Comparison of ENCODE assay signal across 9 mouse cellular contexts in genomic region chr1:133716464-133716863, GRCm38 (mm10). TPM values are rescaled to one million over a fixed set of nuclear protein-coding genes. Genes with fewer than 3 reads are reported as not detected.
DNase-seq lines count a peak whose midpoint lies in the region; ATAC-seq and TF ChIP-seq lines count a peak whose summit lies in the region.
"Had no signal": no experiment of that assay in that cellular context is flagged by ENCODE, and none has a peak within 500 bp of the region (broad histone marks: within the 10 kb centered on the region; RNA-seq: fewer than 3 reads in every experiment).

No protein-coding gene starts in this region.

- DNase-seq in midbrain, postnatal 0 days (ENCODE audit: low spot score), result no peak
- no peak for DNase-seq in Patski (ENCODE audit: low read depth, low spot score)
- DNase-seq in spleen, adult 18-20 months, result peak; percentile 62 to 79
- DNase-seq in right cerebral cortex, adult 2 months (ENCODE audit: low spot score in 2 of 2), result no peak

- TF ChIP-seq CTCF in midbrain, postnatal 0 days (IDR thresholded peaks at IDR 0.05), result peak; percentile 58
- TF ChIP-seq CTCF in Patski (IDR thresholded peaks at IDR 0.05), result peak; percentile 87
- 0 out of 2 replicates have a peak, but pooled peaks have one; percentile 15 for TF ChIP-seq CTCF in embryonic fibroblast, embryonic 13.5 days (IDR thresholded peaks at IDR 0.05; ENCODE audit: borderline replicate concordance, insufficient read depth, low read length)

- in situ Hi-C loops in Patski (cut with MboI; ENCODE audit: low pct_unique_long_range_greater_than_20kb), result loop anchor here (5.0 kb wide), 1 partner anchor 334 kb away; no protein-coding TSS in a partner anchor

- no peak overlapping the region for H3K9ac ChIP-seq in midbrain, postnatal 0 days (replicated peaks; ENCODE audit: low read length, poor library complexity, severe bottlenecking)
- no peak overlapping the region for H3K9ac ChIP-seq in midbrain, embryonic 13.5 days (replicated peaks)
- no peak overlapping the region for H3K9ac ChIP-seq in liver, embryonic 12.5 days
- H3K9ac ChIP-seq in forebrain, embryonic 15.5 days (replicated peaks), result no peak overlapping the region

- H3K27ac ChIP-seq in midbrain, postnatal 0 days (ENCODE audit: low read depth, low read length), result no peak overlapping the region
- no peak overlapping the region for H3K27ac ChIP-seq in midbrain, embryonic 13.5 days
- no peak overlapping the region for H3K27ac ChIP-seq in embryonic fibroblast, embryonic 13.5 days (ENCODE audit: insufficient read depth, low read length)
- H3K27ac ChIP-seq in liver, embryonic 12.5 days, result no peak overlapping the region
- H3K27ac ChIP-seq in forebrain, embryonic 15.5 days (replicated peaks), result no peak overlapping the region

- no peak overlapping the region for H3K4me3 ChIP-seq in midbrain, postnatal 0 days (ENCODE audit: low read depth, low read length)
- H3K4me3 ChIP-seq in midbrain, embryonic 13.5 days (replicated peaks), result no peak overlapping the region
- no peak overlapping the region for H3K4me3 ChIP-seq in embryonic fibroblast, embryonic 13.5 days (ENCODE audit: insufficient read depth, low read length)
- H3K4me3 ChIP-seq in liver, embryonic 12.5 days, result no peak overlapping the region
- no peak overlapping the region for H3K4me3 ChIP-seq in forebrain, embryonic 15.5 days
- H3K4me3 ChIP-seq: megakaryocyte, embryonic 14.5 days had no signal

- no peaks in the 10 kb centered on the region for H3K9me3 ChIP-seq in midbrain, postnatal 0 days (ENCODE audit: low read length)
- H3K9me3 ChIP-seq in midbrain, embryonic 13.5 days, result no peaks in the 10 kb centered on the region
- no peaks in the 10 kb centered on the region for H3K9me3 ChIP-seq in liver, embryonic 12.5 days (replicated peaks)
- H3K9me3 ChIP-seq in forebrain, embryonic 15.5 days, result no peaks in the 10 kb centered on the region
- H3K9me3 ChIP-seq: megakaryocyte, embryonic 14.5 days had no signal

- H3K4me2 ChIP-seq in midbrain, postnatal 0 days (ENCODE audit: low read depth, low read length, poor library complexity, severe bottlenecking), result no peak overlapping the region
- no peak overlapping the region for H3K4me2 ChIP-seq in midbrain, embryonic 13.5 days (replicated peaks)
- no peak overlapping the region for H3K4me2 ChIP-seq in liver, embryonic 12.5 days
- H3K4me2 ChIP-seq in forebrain, embryonic 15.5 days (replicated peaks), result no peak overlapping the region

- 0 out of 2 replicates have a peak, but pooled peaks cover 10% of the 10 kb centered on the region for H3K36me3 ChIP-seq in midbrain, postnatal 0 days (ENCODE audit: insufficient read depth, low read length)
- peaks cover 37% of the 10 kb centered on the region for H3K36me3 ChIP-seq in midbrain, embryonic 13.5 days
- peaks cover 99% of the 10 kb centered on the region for H3K36me3 ChIP-seq in liver, embryonic 12.5 days
- H3K36me3 ChIP-seq in forebrain, embryonic 15.5 days, result peaks cover 9% of the 10 kb centered on the region; the same call in 1 of the 2 replicates

- 25% methylated on average over 7 of the region's 7 CpGs for WGBS in midbrain, postnatal 0 days
- WGBS in midbrain, embryonic 13.5 days, result 26% methylated on average over 7 of the region's 7 CpGs
- WGBS in liver, embryonic 12.5 days (ENCODE audit: insufficient replicate concordance), result 19% methylated on average over 7 of the region's 7 CpGs
- 30% methylated on average over 7 of the region's 7 CpGs for WGBS in forebrain, embryonic 15.5 days

- no peak for ATAC-seq in midbrain, postnatal 0 days (ENCODE audit: low FRiP score)
- ATAC-seq in midbrain, embryonic 13.5 days, result no peak
- no peak for ATAC-seq in Patski
- ATAC-seq in liver, embryonic 12.5 days, result 0 out of 2 replicates have a peak, but pooled peaks have one; percentile 20
- no peak for ATAC-seq in forebrain, embryonic 15.5 days (replicated peaks)

- no peak for TF ChIP-seq POLR2A in embryonic fibroblast, embryonic 13.5 days (IDR thresholded peaks at IDR 0.05; ENCODE audit: low read depth, low read length)

- H3K27me3 ChIP-seq in midbrain, postnatal 0 days (ENCODE audit: insufficient read depth, low read length), result no peaks in the 10 kb centered on the region
- no peaks in the 10 kb centered on the region for H3K27me3 ChIP-seq in midbrain, embryonic 13.5 days
- no peaks in the 10 kb centered on the region for H3K27me3 ChIP-seq in Patski
- H3K27me3 ChIP-seq in liver, embryonic 12.5 days (replicated peaks), result no peaks in the 10 kb centered on the region
- no peaks in the 10 kb centered on the region for H3K27me3 ChIP-seq in forebrain, embryonic 15.5 days
- H3K27me3 ChIP-seq: megakaryocyte, embryonic 14.5 days had no signal

- POLR2A ChIA-PET in Patski (lab: Charles Lee), result interaction anchor here (1.0 kb wide), 1 partner anchor 21 kb away, joined by 3 read pairs; no protein-coding TSS in a partner anchor

- CTCF ChIA-PET in Patski (lab: Charles Lee), result interaction anchor here (1.2 to 3.4 kb wide), 5 partner anchors 10 to 106 kb away, joined by 3 to 8 read pairs (median 3); partner anchors contain the start of gene Snrpe

- H3K4me1 ChIP-seq in midbrain, postnatal 0 days (ENCODE audit: insufficient read depth, low read length), result 0 out of 2 replicates have a peak, but pooled peaks cover 3% of the 10 kb centered on the region
- peaks cover 13% of the 10 kb centered on the region; the same call in 1 of the 2 replicates for H3K4me1 ChIP-seq in midbrain, embryonic 13.5 days (replicated peaks)
- H3K4me1 ChIP-seq in embryonic fibroblast, embryonic 13.5 days (ENCODE audit: control insufficient read depth, insufficient read depth, low read length), result 0 out of 2 replicates have a peak, but pooled peaks cover 2% of the 10 kb centered on the region
- H3K4me1 ChIP-seq in liver, embryonic 12.5 days, result peaks cover 8% of the 10 kb centered on the region; the same call in 1 of the 2 replicates
- 0 out of 2 replicates have a peak, but pooled peaks cover 8% of the 10 kb centered on the region for H3K4me1 ChIP-seq in forebrain, embryonic 15.5 days

RNA-seq across cellular contexts. Expression of gene Lax1, which starts 26.6 kb away (rescaled TPM):
- 0.09 TPM in 1 of 2 replicates, not detected in the other for total RNA-seq in midbrain, postnatal 0 days (2014; rRNA removed)
- 0.09 TPM in 1 of 2 replicates, not detected in the other for polyA plus RNA-seq in midbrain, postnatal 0 days (2015; fragmentation: Nextera tagmentation; extraction: Ambion mirVana)
- polyA plus RNA-seq in midbrain, embryonic 13.5 days (2015; fragmentation: Nextera tagmentation; extraction: Ambion mirVana), result 0.07 TPM in 1 of 2 replicates, not detected in the other
- 1.8 TPM for polyA plus RNA-seq in Patski (2021)
- polyA plus RNA-seq in embryonic fibroblast, embryonic 13.5 days (2011; ENCODE audit: insufficient read length, low read depth, missing spikeins), result 0.61 TPM in 1 of 2 replicates, not detected in the other
- 0.61 TPM in 2 replicates for polyA plus RNA-seq in liver, embryonic 12.5 days (2016; fragmentation: Nextera tagmentation; extraction: Ambion mirVana)
- not detected in 2 replicates for polyA plus RNA-seq in forebrain, embryonic 15.5 days (2015; fragmentation: Nextera tagmentation; extraction: Ambion mirVana)

RNA-seq across cellular contexts. Expression of gene Gm38394, which starts 55.3 kb away (rescaled TPM):
- 6.0 and 7.6 TPM in 2 replicates for total RNA-seq in midbrain, postnatal 0 days (2014; rRNA removed)
- 1.3 and 1.6 TPM in 2 replicates for polyA plus RNA-seq in midbrain, postnatal 0 days (2015; fragmentation: Nextera tagmentation; extraction: Ambion mirVana)
- 3.5 TPM in 2 replicates for polyA plus RNA-seq in midbrain, embryonic 13.5 days (2015; fragmentation: Nextera tagmentation; extraction: Ambion mirVana)
- polyA plus RNA-seq in Patski (2021), result 12.3 TPM
- 44.7 and 45.7 TPM in 2 replicates for polyA plus RNA-seq in embryonic fibroblast, embryonic 13.5 days (2011; ENCODE audit: insufficient read length, low read depth, missing spikeins)
- polyA plus RNA-seq in liver, embryonic 12.5 days (2016; fragmentation: Nextera tagmentation; extraction: Ambion mirVana), result 2.0 and 2.2 TPM in 2 replicates
- polyA plus RNA-seq in forebrain, embryonic 15.5 days (2015; fragmentation: Nextera tagmentation; extraction: Ambion mirVana), result 3.6 TPM in 2 replicates

RNA-seq across cellular contexts. Expression of gene Zbed6, which starts 55.8 kb away (rescaled TPM):
- 6.6 and 9.4 TPM in 2 replicates for total RNA-seq in midbrain, postnatal 0 days (2014; rRNA removed)
- polyA plus RNA-seq in midbrain, postnatal 0 days (2015; fragmentation: Nextera tagmentation; extraction: Ambion mirVana), result 0.23 TPM in 1 of 2 replicates, not detected in the other
- polyA plus RNA-seq in midbrain, embryonic 13.5 days (2015; fragmentation: Nextera tagmentation; extraction: Ambion mirVana), result not detected in 2 replicates
- polyA plus RNA-seq in Patski (2021), result 17.5 TPM
- 44.0 and 51.3 TPM in 2 replicates for polyA plus RNA-seq in embryonic fibroblast, embryonic 13.5 days (2011; ENCODE audit: insufficient read length, low read depth, missing spikeins)
- polyA plus RNA-seq in liver, embryonic 12.5 days (2016; fragmentation: Nextera tagmentation; extraction: Ambion mirVana), result not detected in 2 replicates
- polyA plus RNA-seq in forebrain, embryonic 15.5 days (2015; fragmentation: Nextera tagmentation; extraction: Ambion mirVana), result not detected in 2 replicates

Comparison
In these comparisons a context has a peak if more than half of its experiments do, and no peak if none do; other contexts are left out.
1. DNase-seq: peak in spleen, adult 18-20 months (2 of 2); none in midbrain, postnatal 0 days (single experiment), Patski (single experiment) and right cerebral cortex, adult 2 months (0 of 2).
2. CTCF ChIP-seq: peak in every context shown above with its lines; median percentile 87 in Patski; 58 in midbrain, postnatal 0 days; 15 in embryonic fibroblast, embryonic 13.5 days.
3. RNA of gene Zbed6, which starts 55.8 kb away (polyA plus RNA-seq): 44.0 to 51.3 TPM in embryonic fibroblast, embryonic 13.5 days and 17.5 TPM in Patski (single experiment); 0.23 TPM in midbrain, postnatal 0 days, not detected in midbrain, embryonic 13.5 days, not detected in liver, embryonic 12.5 days and not detected in forebrain, embryonic 15.5 days; every median in the first group is over 10 times any median in the second.